Mouse (Mus musculus): ENCODE measurements at regions not wholly inside any gene's neighbourhood (a gene's known extent, or its start where the extent isn't known, plus 50 kb on each side); places are given as distances from the start of the nearest gene placed in this dataset.

GRCm38 (mm10) chr2:147941319-147941718 lies 105.5 kb downstream of the Foxa2 start:
- TF ChIP-seq CTCF (IDR thresholded peaks at IDR 0.05; ENCODE audit: low read depth, low read length) = no peak
- no peak for TF ChIP-seq POLR2A (IDR thresholded peaks at IDR 0.05; ENCODE audit: extremely low read depth, insufficient read depth, low read length)

Measured in liver, adult 2 months (tissue).